Mouse (Mus musculus): Measurements from ENCODE around the gene Aif1. TPM values are rescaled to one million over a fixed set of nuclear protein-coding genes. Genes with fewer than 3 reads are reported as not detected.
A peak's percentile ranks its signal among the peaks of the same experiment; 100 is the strongest.

Aif1 gene
- total RNA-seq, 2 experiments from 2014 or later, result 3.3 to 28.1 TPM

- no peak for ATAC-seq (replicated peaks; ENCODE audit: low FRiP score, poor library complexity, severe bottlenecking)
Observed at GRCm38 (mm10) chr17:35153077-35153476, 22.8 kb downstream of the Aif1 start.

DNA sequence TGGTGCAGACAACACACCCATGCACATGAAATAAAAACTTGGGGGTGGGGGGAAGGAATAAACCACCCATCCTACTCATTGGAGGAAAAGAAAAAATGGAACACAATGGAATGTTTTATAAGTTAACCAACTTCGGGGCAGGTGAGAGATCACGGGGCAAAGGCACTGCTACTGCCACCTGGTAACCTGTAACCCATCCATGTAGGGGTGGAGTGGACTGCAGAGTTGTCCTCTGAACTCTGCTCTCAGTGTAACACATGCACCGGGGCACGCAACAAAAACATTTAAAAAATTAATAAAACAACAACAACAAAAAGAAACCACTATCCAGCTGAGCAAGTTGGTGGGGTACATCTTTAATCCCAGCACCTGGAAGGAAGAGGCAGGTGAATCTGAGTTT, 23.7 kb downstream of the Aif1 start:
- ATAC-seq (replicated peaks; ENCODE audit: low FRiP score, poor library complexity, severe bottlenecking), result no peak

DNA sequence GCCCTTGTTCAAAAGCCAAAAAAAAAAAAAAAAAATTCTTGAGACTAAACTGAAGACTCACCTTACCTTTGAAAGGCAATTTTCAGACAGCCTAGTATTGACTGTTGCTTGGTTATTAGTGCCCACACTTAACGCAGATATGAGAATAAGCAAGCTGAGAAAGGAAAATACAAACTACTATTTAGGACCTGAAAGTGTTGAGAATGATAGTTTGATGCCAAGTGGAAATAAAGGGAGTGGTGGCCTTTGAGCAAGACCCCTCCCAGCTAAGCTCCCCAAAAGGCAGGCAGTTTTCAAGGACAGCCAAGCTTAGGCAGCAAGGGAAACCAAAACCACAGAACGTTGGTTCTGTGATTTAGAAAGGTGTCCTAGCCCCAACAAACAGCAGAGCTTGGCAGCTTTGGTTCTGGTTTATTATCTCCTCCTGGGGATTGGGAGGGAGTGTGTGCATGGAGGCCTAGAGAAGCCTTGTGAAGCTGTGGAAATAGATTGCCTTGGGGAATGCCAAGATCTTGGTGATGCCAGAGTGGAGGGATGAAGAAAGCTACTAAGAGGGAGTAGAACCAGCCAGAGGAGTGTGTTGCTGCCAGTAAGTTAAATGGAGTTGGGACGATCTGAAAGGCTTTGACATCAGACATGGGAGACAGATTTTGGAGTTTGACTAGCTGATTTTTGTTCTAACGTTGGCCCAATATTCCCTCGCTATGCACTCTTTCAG, 27.8 kb downstream of the Aif1 start:
- no peak for ATAC-seq (replicated peaks; ENCODE audit: low FRiP score, poor library complexity, severe bottlenecking)

- no peak for ATAC-seq (replicated peaks; ENCODE audit: low FRiP score, poor library complexity, severe bottlenecking)
Observed at GRCm38 (mm10) chr17:35147348-35147747, 28.5 kb downstream of the Aif1 start.

- ATAC-seq (replicated peaks; ENCODE audit: low FRiP score, poor library complexity, severe bottlenecking), result no peak
Observed at GRCm38 (mm10) chr17:35146139-35146538, 29.7 kb downstream of the Aif1 start.

DNA sequence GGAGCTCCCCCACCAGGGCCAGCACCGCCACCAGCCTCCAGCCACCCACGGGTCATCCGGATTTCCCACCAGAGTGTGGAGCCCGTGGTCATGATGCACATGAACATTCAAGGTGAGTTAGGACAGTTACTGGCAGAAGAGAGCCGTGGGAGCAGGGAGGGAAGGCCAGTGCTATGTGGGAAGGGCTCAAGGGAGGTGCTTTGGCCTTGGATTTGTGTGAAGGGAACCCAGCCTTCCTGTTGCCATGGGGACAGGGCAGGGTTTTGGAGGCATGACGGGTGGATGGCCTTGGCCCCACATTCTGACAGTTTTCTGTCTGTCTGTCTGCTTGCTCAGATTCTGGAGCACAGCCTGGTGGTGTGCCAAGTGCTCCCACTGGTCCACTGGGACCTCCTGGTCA, 33.9 kb downstream of the Aif1 start:
- ATAC-seq (replicated peaks; ENCODE audit: low FRiP score, poor library complexity, severe bottlenecking), result no peak

GRCm38 (mm10) chr17:35140490-35140996, 35.3 kb downstream of the Aif1 start:
- no peak for ATAC-seq (replicated peaks; ENCODE audit: low FRiP score, poor library complexity, severe bottlenecking)

DNA sequence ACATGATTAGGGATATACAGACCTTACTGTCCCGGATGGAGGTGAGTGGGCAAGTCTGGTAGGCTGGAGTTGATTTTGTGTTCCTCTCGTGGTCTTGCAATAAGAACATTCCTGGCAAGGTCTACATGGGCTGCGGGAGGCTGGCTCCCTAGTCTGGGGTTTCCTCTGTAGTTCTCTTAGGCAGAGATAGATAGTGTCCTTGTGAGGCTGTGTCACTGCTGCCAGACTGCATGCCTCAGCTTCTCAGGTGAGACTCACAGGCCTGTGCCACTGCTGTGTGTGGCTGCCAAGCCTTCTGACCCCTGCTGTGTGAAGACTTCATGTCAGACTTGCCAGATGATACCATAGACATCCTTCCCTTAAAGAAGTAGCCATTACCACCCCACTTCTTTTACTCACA, 36.6 kb downstream of the Aif1 start:
- no peak for ATAC-seq (replicated peaks; ENCODE audit: low FRiP score, poor library complexity, severe bottlenecking)

DNA sequence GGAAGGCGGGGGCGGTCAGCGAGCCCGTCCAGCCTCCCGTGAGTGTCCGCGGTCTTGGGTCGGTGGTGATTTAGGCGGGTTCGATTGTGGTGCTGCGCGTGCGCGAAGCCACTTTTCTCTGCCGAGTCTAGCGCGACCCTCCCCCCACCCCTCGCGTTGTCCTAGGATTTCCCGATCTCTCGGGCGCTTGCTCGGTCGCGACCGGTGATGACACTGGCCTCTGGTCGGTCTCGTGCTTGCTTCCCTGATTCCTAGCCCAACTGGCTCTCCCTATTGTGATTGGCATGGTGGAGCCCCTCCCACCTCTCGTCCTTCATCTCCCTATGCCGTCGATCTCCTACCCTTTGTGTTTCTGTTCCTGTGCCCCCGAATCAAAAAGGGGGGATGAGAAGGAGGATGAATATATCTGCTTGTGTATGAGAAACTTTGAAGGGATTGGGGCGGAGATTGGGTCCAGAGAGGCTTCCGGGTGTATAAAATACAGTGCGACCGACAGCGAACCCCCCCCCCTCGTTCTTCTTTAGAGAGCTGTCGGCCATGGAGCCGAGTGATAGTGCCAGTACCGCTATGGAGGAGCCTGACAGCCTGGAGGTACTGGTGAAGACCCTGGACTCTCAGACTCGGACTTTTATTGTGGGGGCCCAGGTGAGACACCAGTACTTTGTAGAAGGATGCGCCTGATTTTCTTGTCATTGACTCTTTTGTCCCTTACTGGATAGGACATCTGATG, 40.1 kb downstream of the Aif1 start:
- peak; percentile 50 for ATAC-seq (replicated peaks; ENCODE audit: low FRiP score, poor library complexity, severe bottlenecking)

GRCm38 (mm10) chr17:35134801-35135590, 40.9 kb downstream of the Aif1 start, which contains the start of gene Bag6:
Gene Bag6 (plus strand): TSS chr17:35135178.
- peak; percentile 89 for ATAC-seq (replicated peaks; ENCODE audit: low FRiP score, poor library complexity, severe bottlenecking)

GRCm38 (mm10) chr17:35133517-35133916, 42.4 kb downstream of the Aif1 start:
- no peak for ATAC-seq (replicated peaks; ENCODE audit: low FRiP score, poor library complexity, severe bottlenecking)

DNA sequence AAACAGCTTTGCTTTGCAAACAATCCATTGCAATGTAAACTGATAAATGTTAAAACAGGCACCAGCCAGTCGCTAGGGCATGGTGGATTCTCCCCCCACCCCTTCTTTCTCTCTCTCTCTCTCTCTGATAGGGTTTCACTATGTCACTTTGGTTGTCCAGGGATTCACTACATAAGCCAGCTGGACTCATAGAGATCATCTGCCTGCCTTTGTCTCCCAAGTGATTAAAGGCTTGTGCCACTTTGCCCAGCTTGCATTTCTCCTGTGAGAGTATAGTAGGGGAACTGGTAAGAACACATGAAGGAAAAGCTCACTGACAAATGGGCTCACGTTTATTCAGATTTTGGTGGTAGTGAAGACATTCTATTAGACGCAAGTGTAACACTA, 43.7 kb downstream of the Aif1 start:
- ATAC-seq (replicated peaks; ENCODE audit: low FRiP score, poor library complexity, severe bottlenecking), result no peak

GRCm38 (mm10) chr17:35131500-35132173, 44.2 kb downstream of the Aif1 start, which contains the start of gene Apom:
Gene Apom (minus strand): TSS chr17:35132050.
- no peak for ATAC-seq (replicated peaks; ENCODE audit: low FRiP score, poor library complexity, severe bottlenecking)

DNA sequence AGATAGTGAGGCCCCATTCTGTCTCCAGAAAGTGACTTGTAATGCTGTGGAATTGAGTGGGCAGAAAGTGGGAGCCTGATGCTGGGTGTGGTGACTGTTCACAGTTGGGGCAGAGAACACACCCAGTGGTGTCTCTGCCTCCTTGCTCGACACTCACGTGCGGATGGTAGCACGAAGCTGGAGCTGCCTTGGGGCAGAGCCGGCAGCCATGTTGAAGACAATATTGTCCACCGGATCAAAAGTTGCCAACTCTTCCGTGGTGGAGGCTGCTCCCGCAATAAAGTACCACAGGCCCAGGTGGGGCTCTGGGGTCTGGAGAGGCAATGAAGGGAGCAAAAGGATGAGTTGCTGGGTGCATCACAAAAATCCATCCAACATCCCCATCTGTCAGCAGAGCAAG, 44.8 kb downstream of the Aif1 start:
- ATAC-seq (replicated peaks; ENCODE audit: low FRiP score, poor library complexity, severe bottlenecking), result no peak

DNA sequence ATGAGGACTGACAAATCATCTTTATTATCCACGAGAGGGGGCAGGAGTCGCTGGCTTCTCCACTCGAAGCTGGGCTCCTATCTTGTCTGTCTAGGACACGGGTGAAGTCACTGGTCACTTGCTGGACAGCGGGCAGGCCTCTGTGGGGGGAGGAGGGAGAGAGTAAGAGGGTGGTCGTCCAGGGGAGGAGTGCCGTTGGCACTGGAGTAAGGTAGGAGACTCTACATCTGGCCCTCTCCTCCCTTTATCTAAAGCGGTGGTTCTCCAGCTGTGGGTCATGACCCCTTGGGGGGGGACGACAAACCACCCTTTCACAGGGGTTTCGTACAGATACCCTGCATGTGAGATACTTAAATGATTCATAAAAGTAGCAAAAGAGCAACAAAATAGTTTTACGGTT, 46.9 kb downstream of the Aif1 start:
- no peak for ATAC-seq (replicated peaks; ENCODE audit: low FRiP score, poor library complexity, severe bottlenecking)

DNA sequence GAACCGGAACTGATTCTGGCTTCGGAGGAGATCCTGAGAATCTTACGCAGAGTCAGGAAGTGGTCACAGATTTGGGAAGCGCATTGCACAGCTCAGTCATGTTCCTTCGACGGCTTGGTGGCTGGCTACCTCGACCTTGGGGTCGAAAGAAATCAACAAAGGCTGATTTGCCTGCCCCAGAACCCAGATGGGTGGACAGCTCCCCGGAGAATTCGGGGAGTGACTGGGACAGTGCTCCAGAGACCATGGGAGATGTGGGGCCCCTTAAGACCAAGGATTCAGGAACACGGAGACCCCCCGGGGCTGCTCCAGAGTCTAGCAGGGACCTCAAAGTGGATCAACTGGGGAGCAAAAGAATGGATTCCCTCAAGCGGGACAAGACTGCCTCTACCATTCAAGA, 48.9 kb downstream of the Aif1 start:
- no peak for ATAC-seq (replicated peaks; ENCODE audit: low FRiP score, poor library complexity, severe bottlenecking)

GRCm38 (mm10) chr17:35126206-35126611, 49.7 kb downstream of the Aif1 start, which contains the start of gene D17H6S53E:
Gene D17H6S53E (plus strand): TSS chr17:35126373.
- ATAC-seq (replicated peaks; ENCODE audit: low FRiP score, poor library complexity, severe bottlenecking), result peak; percentile 80

DNA sequence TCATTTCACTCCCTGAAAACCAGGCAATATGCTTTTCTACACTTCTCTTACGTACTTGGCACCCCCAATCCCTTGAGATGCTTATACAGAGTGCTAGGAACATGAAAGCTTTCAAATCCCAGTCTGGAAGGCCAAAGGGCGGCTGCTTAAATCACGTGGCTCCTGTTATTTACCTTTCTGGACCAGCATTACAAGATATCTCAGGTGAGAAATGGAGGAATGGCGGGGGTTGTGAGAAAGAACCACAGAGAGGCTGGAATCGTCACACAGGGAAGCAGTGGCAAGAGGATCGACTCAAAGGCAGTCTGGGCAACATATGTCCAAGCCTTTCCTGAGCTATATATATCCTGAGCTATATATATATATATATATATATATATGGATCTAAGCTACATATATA, 50.3 kb downstream of the Aif1 start:
- no peak for ATAC-seq (replicated peaks; ENCODE audit: low FRiP score, poor library complexity, severe bottlenecking)

DNA sequence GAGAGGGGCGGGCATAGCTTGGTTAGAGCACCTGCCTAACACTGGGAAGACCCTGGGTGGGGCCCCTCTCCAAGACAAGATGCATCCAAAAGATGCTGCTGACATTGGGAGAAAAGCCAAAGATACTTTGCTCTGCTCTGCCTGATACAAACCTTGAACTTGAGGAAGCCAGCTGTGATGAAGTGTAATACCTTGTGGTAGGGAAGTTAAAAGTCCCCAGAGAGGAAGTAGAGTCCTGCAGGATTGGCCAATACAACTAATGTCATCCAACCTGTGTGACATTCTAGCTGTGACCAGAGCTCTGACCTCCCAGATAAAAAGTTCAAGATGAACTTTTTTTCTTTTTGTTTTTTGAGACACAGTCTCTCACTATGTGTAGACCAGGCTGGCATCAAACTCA, 50.8 kb downstream of the Aif1 start:
- no peak for ATAC-seq (replicated peaks; ENCODE audit: low FRiP score, poor library complexity, severe bottlenecking)
